Mouse (Mus musculus): ENCODE measurements around the gene Abcb6. TPM values are rescaled to one million over a fixed set of nuclear protein-coding genes. Genes with fewer than 3 reads are reported as not detected.

Abcb6 gene
- polyA plus RNA-seq, 1 experiment = 23.8 TPM

GRCm38 (mm10) chr1:75159540-75160255, 20.5 kb downstream of the Abcb6 start:
- no peak for TF ChIP-seq POLR2A (IDR thresholded peaks at IDR 0.05; ENCODE audit: extremely low read depth, insufficient read depth, low read length)
- TF ChIP-seq CTCF (IDR thresholded peaks at IDR 0.05; ENCODE audit: extremely low read depth, insufficient read depth, low read length) = no peak
- no peak overlapping the region for H3K27ac ChIP-seq (ENCODE audit: insufficient read depth, low read length)
- H3K4me1 ChIP-seq (ENCODE audit: control insufficient read depth, insufficient read depth, low read length) = no peaks in the 10 kb centered on the region
- H3K4me3 ChIP-seq (ENCODE audit: insufficient read depth, low read length) = no peak overlapping the region

- Histone ChIP-seq H3K27ac (ENCODE audit: insufficient read depth, low read length) (no peak overlapping the region), H3K4me3 (ENCODE audit: insufficient read depth, low read length) (no peak overlapping the region), H3K4me1 (ENCODE audit: control insufficient read depth, insufficient read depth, low read length) (no peaks in the 10 kb centered on the region)
- TF ChIP-seq POLR2A (IDR thresholded peaks at IDR 0.05; ENCODE audit: extremely low read depth, insufficient read depth, low read length) (no peak), CTCF (IDR thresholded peaks at IDR 0.05; ENCODE audit: extremely low read depth, insufficient read depth, low read length) (no peak)
Observed at GRCm38 (mm10) chr1:75158990-75159389, 21.2 kb downstream of the Abcb6 start.

- Histone ChIP-seq H3K27ac (ENCODE audit: insufficient read depth, low read length) (no peak overlapping the region), H3K4me3 (ENCODE audit: insufficient read depth, low read length) (no peak overlapping the region), H3K4me1 (ENCODE audit: control insufficient read depth, insufficient read depth, low read length) (no peaks in the 10 kb centered on the region)
- no peak for TF ChIP-seq POLR2A (IDR thresholded peaks at IDR 0.05; ENCODE audit: extremely low read depth, insufficient read depth, low read length)
- no peak for TF ChIP-seq CTCF (IDR thresholded peaks at IDR 0.05; ENCODE audit: extremely low read depth, insufficient read depth, low read length)
Observed at GRCm38 (mm10) chr1:75155837-75156236, 24.4 kb downstream of the Abcb6 start.

- H3K27ac ChIP-seq (ENCODE audit: insufficient read depth, low read length) = no peak overlapping the region
- H3K4me1 ChIP-seq (ENCODE audit: control insufficient read depth, insufficient read depth, low read length) = no peaks in the 10 kb centered on the region
- H3K4me3 ChIP-seq (ENCODE audit: insufficient read depth, low read length) = no peak overlapping the region
- TF ChIP-seq CTCF (IDR thresholded peaks at IDR 0.05; ENCODE audit: extremely low read depth, insufficient read depth, low read length) (no peak), POLR2A (IDR thresholded peaks at IDR 0.05; ENCODE audit: extremely low read depth, insufficient read depth, low read length) (no peak)
Observed at GRCm38 (mm10) chr1:75148727-75149126, 31.5 kb downstream of the Abcb6 start.

GRCm38 (mm10) chr1:75147411-75148135, 32.6 kb downstream of the Abcb6 start:
- no peak overlapping the region for H3K4me3 ChIP-seq (ENCODE audit: insufficient read depth, low read length)
- no peaks in the 10 kb centered on the region for H3K4me1 ChIP-seq (ENCODE audit: control insufficient read depth, insufficient read depth, low read length)
- TF ChIP-seq CTCF (IDR thresholded peaks at IDR 0.05; ENCODE audit: extremely low read depth, insufficient read depth, low read length) (no peak), POLR2A (IDR thresholded peaks at IDR 0.05; ENCODE audit: extremely low read depth, insufficient read depth, low read length) (no peak)
- no peak overlapping the region for H3K27ac ChIP-seq (ENCODE audit: insufficient read depth, low read length)

- Histone ChIP-seq H3K27ac (ENCODE audit: insufficient read depth, low read length) (no peak overlapping the region), H3K4me3 (ENCODE audit: insufficient read depth, low read length) (no peak overlapping the region), H3K4me1 (ENCODE audit: control insufficient read depth, insufficient read depth, low read length) (no peaks in the 10 kb centered on the region)
- TF ChIP-seq CTCF (IDR thresholded peaks at IDR 0.05; ENCODE audit: extremely low read depth, insufficient read depth, low read length) (no peak), POLR2A (IDR thresholded peaks at IDR 0.05; ENCODE audit: extremely low read depth, insufficient read depth, low read length) (no peak)
Observed at GRCm38 (mm10) chr1:75145589-75145988, 34.6 kb downstream of the Abcb6 start.

DNA sequence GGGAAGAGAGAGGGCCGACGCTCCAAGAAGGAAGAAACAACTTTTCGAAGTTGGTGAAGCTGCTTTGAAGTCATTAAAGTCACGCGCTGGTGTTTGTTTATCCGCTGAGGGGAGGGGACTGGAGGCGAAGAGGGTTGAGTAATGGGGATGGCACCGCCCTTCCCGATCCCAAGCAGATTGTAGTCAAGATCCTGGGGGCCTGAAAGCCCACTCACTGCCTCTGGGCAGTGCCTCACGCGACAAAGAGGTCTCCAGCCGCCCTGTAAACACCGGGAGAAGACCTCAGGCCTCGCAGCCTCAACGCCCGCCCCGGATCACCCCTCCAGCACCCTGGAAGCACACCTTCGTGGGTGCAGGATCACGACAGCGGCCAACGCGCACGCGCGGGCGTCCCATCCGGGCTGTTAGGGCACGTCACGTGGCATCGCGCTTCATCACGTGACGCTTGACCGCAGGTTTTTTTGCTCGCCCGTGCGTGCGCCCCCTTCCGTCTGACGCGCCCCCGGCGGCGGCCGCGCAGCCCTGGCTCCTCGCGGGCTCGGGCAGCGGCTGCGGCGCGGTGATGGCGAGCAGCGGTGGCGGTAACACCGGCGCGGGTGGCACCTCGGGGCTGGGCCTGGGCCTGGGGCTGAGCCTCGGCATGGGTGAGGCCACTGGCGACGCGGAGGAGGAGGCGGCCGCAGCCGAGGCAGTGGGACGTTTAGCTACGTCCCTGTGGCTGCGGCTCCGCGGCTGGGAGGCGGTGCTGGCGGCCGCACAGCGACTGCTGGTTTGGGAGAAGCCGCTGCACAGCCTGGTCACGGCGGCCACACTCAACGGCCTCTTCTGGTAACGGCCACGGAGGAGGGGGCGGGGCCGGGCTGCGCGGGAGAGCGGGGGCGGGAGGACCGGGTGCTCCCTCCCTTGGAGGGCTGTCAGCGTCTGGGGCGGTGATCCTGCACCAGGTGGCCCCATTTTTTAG, 37.6 kb downstream of the Abcb6 start, which contains the start of the genes Cnppd1 and Retreg2:
TSS of gene Cnppd1 (minus strand) at position 411 of the 961 bp plus-strand sequence.
TSS of gene Retreg2 (plus strand) at position 478 of the 961 bp plus-strand sequence.
- H3K27ac ChIP-seq (ENCODE audit: insufficient read depth, low read length) = peak within 1 kb of the TSS; percentile 99
- H3K4me1 ChIP-seq (ENCODE audit: control insufficient read depth, insufficient read depth, low read length) = no peaks in the 10 kb centered on the region

GRCm38 (mm10) chr1:75141486-75142190, 38.6 kb downstream of the Abcb6 start:
- Histone ChIP-seq H3K27ac (ENCODE audit: insufficient read depth, low read length) (peak overlapping the region; percentile 99), H3K4me3 (ENCODE audit: insufficient read depth, low read length) (peak overlapping the region; percentile 75), H3K4me1 (ENCODE audit: control insufficient read depth, insufficient read depth, low read length) (no peaks in the 10 kb centered on the region)
- TF ChIP-seq CTCF (IDR thresholded peaks at IDR 0.05; ENCODE audit: extremely low read depth, insufficient read depth, low read length) (no peak), POLR2A (IDR thresholded peaks at IDR 0.05; ENCODE audit: extremely low read depth, insufficient read depth, low read length) (peak; percentile 47; the same call in 1 of the 2 replicates)

More for the DNA sequence above, 37.6 kb downstream of the Abcb6 start, which contains the start of the genes Cnppd1 and Retreg2:
- peak within 1 kb of the TSS; percentile 75 for H3K4me3 ChIP-seq (ENCODE audit: insufficient read depth, low read length)
- TF ChIP-seq CTCF (IDR thresholded peaks at IDR 0.05; ENCODE audit: extremely low read depth, insufficient read depth, low read length) (peak; percentile 28; the same call in 1 of the 2 replicates), POLR2A (IDR thresholded peaks at IDR 0.05; ENCODE audit: extremely low read depth, insufficient read depth, low read length) (peak; percentile 88)
